ENCODE assay signal across 9 mouse cellular contexts in the genomic region with DNA sequence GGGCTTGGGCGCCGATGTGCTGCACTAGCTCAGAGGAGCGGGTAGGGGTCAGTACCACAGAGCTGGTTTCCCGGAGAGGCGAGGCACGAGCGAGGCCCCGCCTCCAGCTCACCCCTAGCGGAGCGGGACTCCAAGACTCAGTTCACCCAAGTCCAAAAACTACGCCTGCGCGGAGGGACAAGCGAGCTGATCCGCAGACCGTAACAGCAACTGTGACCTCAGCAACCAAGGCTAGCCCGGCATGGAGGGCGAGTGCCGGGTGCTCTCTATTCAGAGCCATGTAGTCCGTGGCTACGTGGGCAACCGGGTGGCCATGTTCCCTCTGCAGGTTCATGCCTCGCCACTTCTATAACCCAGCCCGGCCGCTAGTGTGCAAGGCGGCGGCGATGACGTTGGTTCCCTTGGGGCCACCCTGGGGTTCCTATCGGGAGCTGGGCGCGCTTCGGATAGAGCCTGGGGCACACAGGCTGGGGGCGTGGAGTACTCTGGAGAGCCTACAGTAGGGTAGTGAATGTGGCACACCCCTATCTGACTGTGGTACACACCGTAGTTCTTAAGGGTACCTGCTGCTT. TPM values are rescaled to one million over a fixed set of nuclear protein-coding genes. Genes with fewer than 3 reads are reported as not detected.
DNase-seq lines count a peak whose midpoint lies in the region; ATAC-seq and TF ChIP-seq lines count a peak whose summit lies in the region.
"Had no signal": no experiment of that assay in that cellular context is flagged by ENCODE, and none has a peak within 500 bp of the region (broad histone marks: within the 10 kb centered on the region; RNA-seq: fewer than 3 reads in every experiment).

No protein-coding gene starts in this region.

- no peaks in the 10 kb centered on the region for H3K27me3 ChIP-seq in small intestine, adult 2 months (ENCODE audit: control insufficient read depth, insufficient read depth, low read length)

- no peak overlapping the region for H3K27ac ChIP-seq in small intestine, adult 2 months (ENCODE audit: insufficient read depth, low read depth, low read length)

- TF ChIP-seq POLR2A in small intestine, adult 2 months (IDR thresholded peaks at IDR 0.05; ENCODE audit: low read depth, low read length), result no peak

- no peak for TF ChIP-seq CTCF in small intestine, adult 2 months (IDR thresholded peaks at IDR 0.05; ENCODE audit: extremely low read depth, insufficient read length, insufficient replicate concordance, low read depth, low read length)

- ATAC-seq in granulocyte monocyte progenitor cell, adult 5-6 weeks (replicated peaks; ENCODE audit: poor library complexity, severe bottlenecking), result peak; percentile 81

- H3K4me1 ChIP-seq in small intestine, adult 2 months (ENCODE audit: control insufficient read depth, insufficient read depth, insufficient read length, low read length), result peaks cover 18% of the 10 kb centered on the region

- DNase-seq in ovary, adult 18-20 months (ENCODE audit: low spot score), result peak; percentile 41
- no peak for DNase-seq in ovary, postnatal 10 days (ENCODE audit: low spot score)
- DNase-seq in cerebellum, postnatal 10 days, result peak; percentile 59 to 64
- DNase-seq in kidney, adult 9 months, result peak; percentile 61
- DNase-seq in lung, postnatal 14 days, result peak; percentile 32
- no peak for DNase-seq in frontal cortex, adult 2 months (ENCODE audit: extremely low spot score in 1 of 2, low spot score in 1 of 2)

- WGBS in small intestine, adult 2 months, result 1% methylated on average over 35 of the region's 35 CpGs

- no peaks in the 10 kb centered on the region for H3K36me3 ChIP-seq in small intestine, adult 2 months (ENCODE audit: control insufficient read depth, insufficient read depth, low read length)

- H3K4me3 ChIP-seq in small intestine, adult 2 months (ENCODE audit: low read depth, low read length), result peak overlapping the region; percentile 66

RNA-seq across cellular contexts. Expression of gene Pdxk, which starts 17.2 kb away (rescaled TPM):
- 37.2 and 42.3 TPM in 2 replicates for total RNA-seq in granulocyte monocyte progenitor cell, adult 5-6 weeks (2014; fragmentation: Nextera tagmentation)
- total RNA-seq in granulocyte monocyte progenitor cell, adult 5-6 weeks (2017), result 15.2 and 23.4 TPM in 2 replicates
- 17.1 and 38.7 TPM in 2 replicates for polyA plus RNA-seq in small intestine, adult 2 months (2012; rRNA removed)
- polyA plus RNA-seq in frontal cortex, adult 2 months (2012; rRNA removed), result 80.2 and 80.9 TPM in 2 replicates

RNA-seq across cellular contexts. Expression of gene Olfr1358, which starts 35.2 kb away (rescaled TPM):
- total RNA-seq in granulocyte monocyte progenitor cell, adult 5-6 weeks (2014; fragmentation: Nextera tagmentation), result not detected in 2 replicates
- total RNA-seq in granulocyte monocyte progenitor cell, adult 5-6 weeks (2017), result not detected in 2 replicates
- polyA plus RNA-seq in small intestine, adult 2 months (2012; rRNA removed), result not detected in 2 replicates
- polyA plus RNA-seq in frontal cortex, adult 2 months (2012; rRNA removed), result not detected in 2 replicates
- total RNA-seq: gastrocnemius, postnatal 4 days had no signal

RNA-seq across cellular contexts. Expression of gene Cstb, which starts 56.5 kb away (rescaled TPM):
- total RNA-seq in granulocyte monocyte progenitor cell, adult 5-6 weeks (2014; fragmentation: Nextera tagmentation), result 72.8 and 118 TPM in 2 replicates
- total RNA-seq in granulocyte monocyte progenitor cell, adult 5-6 weeks (2017), result 37.3 and 43.4 TPM in 2 replicates
- polyA plus RNA-seq in small intestine, adult 2 months (2012; rRNA removed), result 11.8 and 21.1 TPM in 2 replicates
- polyA plus RNA-seq in frontal cortex, adult 2 months (2012; rRNA removed), result 69.5 and 75.2 TPM in 2 replicates

Comparison
In these comparisons a context has a peak if more than half of its experiments do, and no peak if none do; other contexts are left out.
1. DNase-seq: peak in ovary, adult 18-20 months (single experiment), cerebellum, postnatal 10 days (2 of 2), kidney, adult 9 months (single experiment) and lung, postnatal 14 days (single experiment); none in ovary, postnatal 10 days (single experiment) and frontal cortex, adult 2 months (0 of 2).